Comparison of ENCODE assay signal across 11 mouse cellular contexts in the genomic region with DNA sequence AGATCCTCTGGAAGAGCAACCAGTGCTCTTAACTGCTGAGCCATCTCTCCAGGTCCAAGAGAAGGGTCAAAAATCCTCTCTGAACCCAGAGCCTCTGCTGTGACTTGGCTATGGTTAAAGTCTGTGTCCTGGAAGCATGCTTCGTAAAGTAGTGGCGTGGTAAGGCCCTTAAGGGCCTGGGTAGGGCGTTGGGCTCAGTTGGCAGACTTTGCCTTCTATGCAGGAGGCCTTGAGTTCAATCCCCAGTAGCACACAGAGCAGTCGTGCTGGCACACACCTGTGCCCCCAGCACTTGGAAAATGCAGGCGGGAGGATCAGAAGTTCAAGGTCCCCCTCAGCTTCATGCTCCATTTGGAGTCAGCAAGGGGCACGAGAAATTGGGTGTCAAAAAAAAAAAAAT. TPM values are rescaled to one million over a fixed set of nuclear protein-coding genes. Genes with fewer than 3 reads are reported as not detected.
DNase-seq lines count a peak whose midpoint lies in the region; ATAC-seq and TF ChIP-seq lines count a peak whose summit lies in the region.
"Had no signal": no experiment of that assay in that cellular context is flagged by ENCODE, and none has a peak within 500 bp of the region (broad histone marks: within the 10 kb centered on the region; RNA-seq: fewer than 3 reads in every experiment).

No protein-coding gene starts in this region.

- WGBS in heart, embryonic 13.5 days, result 82% methylated on average over 6 of the region's 6 CpGs
- whole genome bisulfite sequencing in heart, embryonic 10.5 days, result 81% methylated on average over 6 of the region's 6 CpGs
- WGBS in thymus, adult 2 months, result 69% methylated on average over 6 of the region's 6 CpGs
- WGBS in stomach, embryonic 15.5 days, result 74% methylated on average over 6 of the region's 6 CpGs

- H3K27ac ChIP-seq in heart, embryonic 13.5 days (replicated peaks), result 0 out of 2 replicates have a peak overlapping the region, but pooled peaks have one; percentile 46
- H3K27ac ChIP-seq in heart, embryonic 10.5 days, result no peak overlapping the region
- H3K27ac ChIP-seq in layer of hippocampus, adult 2 months, result peak overlapping the region; percentile 88; the same call in 1 of the 2 replicates
- peak overlapping the region; percentile 97 for H3K27ac ChIP-seq in thymus, adult 2 months (ENCODE audit: control insufficient read depth, insufficient read depth, low read length)
- peak overlapping the region; percentile 66; the same call in 1 of the 2 replicates for H3K27ac ChIP-seq in stomach, embryonic 15.5 days
- H3K27ac ChIP-seq: liver, embryonic 13.5 days had no signal

- H3K4me2 ChIP-seq in heart, embryonic 13.5 days, result no peak overlapping the region
- no peak overlapping the region for H3K4me2 ChIP-seq in stomach, embryonic 15.5 days
- H3K4me2 ChIP-seq: liver, embryonic 13.5 days had no signal

- no peaks in the 10 kb centered on the region for H3K36me3 ChIP-seq in heart, embryonic 13.5 days
- no peaks in the 10 kb centered on the region for H3K36me3 ChIP-seq in heart, embryonic 10.5 days
- H3K36me3 ChIP-seq in thymus, adult 2 months (ENCODE audit: control insufficient read depth, insufficient read depth, low read length), result no peaks in the 10 kb centered on the region
- no peaks in the 10 kb centered on the region for H3K36me3 ChIP-seq in stomach, embryonic 15.5 days
- H3K36me3 ChIP-seq: liver, embryonic 13.5 days had no signal

- H3K27me3 ChIP-seq in heart, embryonic 13.5 days (replicated peaks), result no peaks in the 10 kb centered on the region
- peaks cover 7% of the 10 kb centered on the region; the same call in 1 of the 2 replicates for H3K27me3 ChIP-seq in heart, embryonic 10.5 days (ENCODE audit: insufficient read depth, poor library complexity, severe bottlenecking)
- no peaks in the 10 kb centered on the region for H3K27me3 ChIP-seq in thymus, adult 2 months (ENCODE audit: control insufficient read depth, insufficient read depth, low read length)
- H3K27me3 ChIP-seq in stomach, embryonic 15.5 days (replicated peaks), result no peaks in the 10 kb centered on the region

- no peak overlapping the region for H3K4me3 ChIP-seq in heart, embryonic 13.5 days
- no peak overlapping the region for H3K4me3 ChIP-seq in heart, embryonic 10.5 days
- H3K4me3 ChIP-seq in layer of hippocampus, adult 2 months, result no peak overlapping the region
- no peak overlapping the region for H3K4me3 ChIP-seq in thymus, adult 2 months (ENCODE audit: control insufficient read depth, insufficient read depth, low read length)
- H3K4me3 ChIP-seq in stomach, embryonic 15.5 days (replicated peaks), result no peak overlapping the region
- H3K4me3 ChIP-seq: liver, embryonic 13.5 days had no signal

- ATAC-seq in heart, embryonic 13.5 days (ENCODE audit: extremely low read depth, insufficient number of reproducible peaks, low FRiP score, low TSS enrichment), result no peak
- no peak for ATAC-seq in stomach, embryonic 15.5 days (ENCODE audit: insufficient read depth, low FRiP score, low read depth)
- ATAC-seq: forebrain, embryonic 16.5 days had no signal

- no peak for TF ChIP-seq CTCF in layer of hippocampus, adult 2 months (conservative IDR thresholded peaks at IDR 0.05)
- no peak for TF ChIP-seq CTCF in thymus, adult 2 months (IDR thresholded peaks at IDR 0.05; ENCODE audit: borderline replicate concordance, control insufficient read depth, extremely low read depth, insufficient read depth, low read length, poor library complexity)

- H3K9ac ChIP-seq in heart, embryonic 13.5 days, result no peak overlapping the region
- no peak overlapping the region for H3K9ac ChIP-seq in stomach, embryonic 15.5 days
- H3K9ac ChIP-seq: liver, embryonic 13.5 days had no signal

- no peak for DNase-seq in heart, embryonic 10.5 days (ENCODE audit: low spot score)
- DNase-seq in layer of hippocampus, adult 2 months (ENCODE audit: low spot score in 2 of 2), result no peak
- no peak for DNase-seq in layer of hippocampus, adult 9-10 months (ENCODE audit: low spot score)
- DNase-seq in thymus, adult 2 months, result peak; percentile 16
- DNase-seq in thymus, postnatal 10 days (ENCODE audit: low spot score in 2 of 2), result no peak
- DNase-seq in right cerebral cortex, postnatal 25 days, result no peak
- DNase-seq: liver, embryonic 13.5 days; thymus, postnatal 25 days had no signal

- no peaks in the 10 kb centered on the region for H3K9me3 ChIP-seq in heart, embryonic 13.5 days
- no peaks in the 10 kb centered on the region for H3K9me3 ChIP-seq in heart, embryonic 10.5 days
- no peaks in the 10 kb centered on the region for H3K9me3 ChIP-seq in stomach, embryonic 15.5 days
- H3K9me3 ChIP-seq: liver, embryonic 13.5 days had no signal

- H3K4me1 ChIP-seq in heart, embryonic 13.5 days, result peaks cover 61% of the 10 kb centered on the region
- H3K4me1 ChIP-seq in heart, embryonic 10.5 days, result peaks cover 53% of the 10 kb centered on the region
- H3K4me1 ChIP-seq in thymus, adult 2 months (replicated peaks; ENCODE audit: control insufficient read depth, insufficient read depth, low read length), result peaks cover 71% of the 10 kb centered on the region
- peaks cover 32% of the 10 kb centered on the region for H3K4me1 ChIP-seq in stomach, embryonic 15.5 days

- no peak for TF ChIP-seq POLR2A in thymus, adult 2 months (IDR thresholded peaks at IDR 0.05; ENCODE audit: control insufficient read depth, extremely low read depth, insufficient read depth, low read length, poor library complexity)

RNA-seq across cellular contexts. Expression of a gene that starts 21.4 kb away (rescaled TPM):
- 19.7 and 24.5 TPM in 2 replicates for polyA plus RNA-seq in heart, embryonic 13.5 days (2015; fragmentation: Nextera tagmentation; extraction: Ambion mirVana)
- polyA plus RNA-seq in heart, embryonic 10.5 days (2016; fragmentation: Nextera tagmentation; extraction: Ambion mirVana), result 17.6 and 32.8 TPM in 2 replicates
- total RNA-seq in layer of hippocampus, adult 2 months (2021), result 10 to 100 TPM; 63.6 to 66.7 TPM
- polyA plus RNA-seq in thymus, adult 2 months (2012; rRNA removed), result 157 and 190 TPM in 2 replicates
- polyA plus RNA-seq in stomach, embryonic 15.5 days (2015; fragmentation: Nextera tagmentation; extraction: Ambion mirVana), result 45.6 and 45.8 TPM in 2 replicates

RNA-seq across cellular contexts. Expression of a gene that starts 29.6 kb away (rescaled TPM):
- 33.8 and 37.9 TPM in 2 replicates for polyA plus RNA-seq in heart, embryonic 13.5 days (2015; fragmentation: Nextera tagmentation; extraction: Ambion mirVana)
- 33.0 and 36.2 TPM in 2 replicates for polyA plus RNA-seq in heart, embryonic 10.5 days (2016; fragmentation: Nextera tagmentation; extraction: Ambion mirVana)
- total RNA-seq in layer of hippocampus, adult 2 months (2021), result 10 to 100 TPM; 15.3 to 17.2 TPM
- 24.2 and 26.2 TPM in 2 replicates for polyA plus RNA-seq in thymus, adult 2 months (2012; rRNA removed)
- polyA plus RNA-seq in stomach, embryonic 15.5 days (2015; fragmentation: Nextera tagmentation; extraction: Ambion mirVana), result 42.4 and 47.0 TPM in 2 replicates

RNA-seq across cellular contexts. Expression of a gene that starts 29.9 kb away (rescaled TPM):
- polyA plus RNA-seq in heart, embryonic 13.5 days (2015; fragmentation: Nextera tagmentation; extraction: Ambion mirVana), result 84.7 and 93.3 TPM in 2 replicates
- 93.3 and 94.6 TPM in 2 replicates for polyA plus RNA-seq in heart, embryonic 10.5 days (2016; fragmentation: Nextera tagmentation; extraction: Ambion mirVana)
- total RNA-seq in layer of hippocampus, adult 2 months (2021), result 10 to 100 TPM; 64.8 to 71.4 TPM
- polyA plus RNA-seq in thymus, adult 2 months (2012; rRNA removed), result 108 and 136 TPM in 2 replicates
- polyA plus RNA-seq in stomach, embryonic 15.5 days (2015; fragmentation: Nextera tagmentation; extraction: Ambion mirVana), result 98.8 and 107 TPM in 2 replicates
